Mouse (Mus musculus): ENCODE measurements around the gene Rapgef5.
"Not testable (repeated sequence)": the region's sequence is repeated elsewhere in the genome, so short reads cannot be mapped to it uniquely, and the experiment has no call there.

Rapgef5 gene

DNA sequence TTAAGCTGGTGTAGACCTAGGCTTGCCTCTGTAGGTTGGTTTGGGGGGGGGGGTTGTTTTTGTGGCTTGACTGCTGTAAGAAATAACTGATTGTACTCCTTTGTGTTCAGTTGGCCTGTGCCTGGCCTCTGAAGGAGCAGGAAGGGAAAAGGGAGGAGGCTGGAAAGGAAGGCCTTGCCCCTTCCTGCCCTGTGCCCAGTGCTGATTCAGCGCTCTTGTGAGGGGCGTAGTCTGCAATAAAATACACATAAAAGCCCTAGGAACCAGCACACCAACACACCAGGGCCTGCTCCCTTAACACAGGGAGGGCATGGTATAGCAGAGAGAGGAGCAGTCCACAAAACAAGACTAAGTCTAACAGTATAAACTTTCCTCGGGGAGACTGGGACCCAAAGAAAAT lies 247.0 kb downstream of the Rapgef5 start:
- DNase-seq (ENCODE audit: low spot score in 2 of 2), result no peak

DNA sequence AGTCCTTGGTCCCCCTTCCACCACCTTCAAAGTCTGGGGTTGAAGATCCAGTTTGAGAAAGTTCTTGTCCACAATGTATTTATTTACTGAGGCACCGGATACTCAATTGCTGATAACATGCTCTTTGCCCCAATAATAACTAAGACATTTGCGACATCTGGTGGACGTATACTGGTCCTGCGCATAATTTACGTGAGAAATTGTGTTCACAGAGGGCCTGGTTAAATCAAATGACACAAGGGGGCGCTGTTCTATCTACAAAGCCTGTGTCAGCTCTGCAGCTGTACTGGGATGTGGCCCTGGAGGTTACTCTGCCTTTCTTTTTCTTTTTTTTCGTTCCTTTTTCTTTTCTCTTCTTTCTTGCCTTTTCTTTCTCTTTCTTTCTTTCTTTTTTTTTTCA lies 248.6 kb downstream of the Rapgef5 start:
- peak in 1 of 2 experiments; percentile 69 for DNase-seq (ENCODE audit: low spot score in 2 of 2)

DNA sequence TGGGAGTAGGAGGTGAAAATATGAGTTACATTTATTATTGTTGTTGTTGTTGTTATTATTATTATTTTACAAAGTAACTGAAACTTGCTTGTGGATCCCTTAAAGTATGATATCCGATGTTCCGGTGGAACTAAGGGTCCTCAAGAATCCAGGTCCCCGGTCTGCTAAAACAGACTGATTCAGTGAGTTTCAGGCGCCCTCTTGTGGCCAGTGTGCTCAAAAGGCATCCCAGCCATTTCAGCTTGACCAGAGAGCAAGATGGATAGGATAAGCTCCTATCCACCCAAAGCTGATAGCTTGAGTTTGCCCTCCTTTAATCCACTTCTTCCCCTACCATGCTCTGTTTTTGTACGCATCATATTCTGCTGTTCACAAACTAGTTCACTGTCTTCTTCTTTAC lies 252.8 kb downstream of the Rapgef5 start:
- DNase-seq (ENCODE audit: low spot score in 2 of 2), result peak in 1 of 2 experiments; percentile 75

DNA sequence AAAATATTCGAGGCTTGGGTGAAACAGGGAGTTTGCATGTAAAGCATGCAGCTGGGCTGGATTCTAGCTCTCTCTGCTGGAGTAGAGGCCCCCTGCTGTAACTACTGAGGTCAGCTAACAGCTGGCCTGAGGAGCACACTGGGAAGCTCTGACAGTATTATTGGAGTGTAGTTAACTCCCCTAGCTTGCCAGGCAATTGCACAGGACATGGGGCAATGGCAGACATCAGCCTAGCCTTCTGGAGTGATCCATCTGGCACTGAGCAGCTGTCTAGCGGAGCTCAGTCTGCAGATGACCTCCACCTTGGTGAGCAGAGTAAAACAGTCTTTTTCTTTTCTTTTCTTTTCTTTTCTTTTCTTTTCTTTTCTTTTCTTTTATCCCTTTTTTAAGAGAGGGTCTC lies 253.9 kb downstream of the Rapgef5 start:
- no peak for DNase-seq (ENCODE audit: low spot score in 2 of 2)

DNA sequence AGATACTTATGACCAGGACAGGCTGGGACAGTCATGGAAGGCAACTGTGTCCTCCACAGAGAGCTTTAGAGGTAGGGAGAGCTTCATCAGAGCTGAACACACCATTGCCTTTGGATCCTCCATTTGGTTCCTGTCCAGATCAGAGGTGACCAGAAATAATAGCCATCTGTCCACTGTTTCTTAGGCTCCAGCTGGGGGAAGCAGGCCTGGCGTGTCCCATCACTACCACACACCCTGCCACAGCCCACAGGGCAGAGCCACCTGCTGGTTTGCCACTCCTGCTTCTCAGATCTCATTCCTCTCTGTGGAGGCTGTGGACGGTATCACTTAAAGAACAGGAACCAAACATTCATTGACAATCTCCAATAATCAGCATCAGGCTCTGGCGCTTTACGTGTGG lies 254.9 kb downstream of the Rapgef5 start:
- no peak for DNase-seq (ENCODE audit: low spot score in 2 of 2)

DNA sequence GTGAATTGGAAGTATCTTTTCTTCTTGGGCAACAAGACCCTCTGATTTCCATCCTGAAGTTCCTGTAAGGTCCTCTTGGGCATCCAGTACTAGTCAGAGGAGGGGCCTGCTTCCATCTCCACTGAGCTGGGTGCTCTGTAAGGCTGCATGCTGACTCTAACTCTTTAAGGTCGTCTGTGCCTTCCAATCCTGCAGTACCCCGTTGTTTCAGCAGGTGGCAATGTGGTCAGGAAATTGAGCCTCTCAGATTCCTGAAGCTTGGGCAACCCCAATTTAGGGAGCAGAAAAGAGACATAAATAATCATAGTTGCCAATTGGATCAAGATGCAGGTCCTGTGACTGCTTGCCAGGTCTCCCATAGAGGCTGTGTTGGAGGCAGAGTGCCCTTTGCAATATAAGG lies 256.4 kb downstream of the Rapgef5 start:
- peak; percentile 44 to 75 for DNase-seq (ENCODE audit: low spot score in 2 of 2)

DNA sequence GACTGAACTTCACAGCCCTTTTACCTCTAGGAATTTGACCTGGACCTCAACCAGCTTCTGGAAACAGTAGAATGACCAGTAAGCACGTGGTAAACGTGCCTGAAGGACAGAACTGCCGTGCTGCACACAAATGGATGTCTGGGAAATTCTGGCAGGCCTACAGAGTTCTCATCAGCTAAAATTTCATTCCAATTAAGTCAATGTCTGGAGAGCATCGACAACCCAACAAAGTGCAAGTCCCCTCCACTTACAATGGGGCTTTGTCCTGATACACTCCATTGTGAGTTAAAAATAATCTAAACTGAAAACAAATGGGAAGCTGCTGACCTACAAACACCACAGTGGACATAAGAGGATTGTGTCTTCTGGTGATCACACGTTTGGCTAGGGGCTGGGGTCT lies 260.6 kb downstream of the Rapgef5 start:
- no peak for DNase-seq (ENCODE audit: low spot score in 2 of 2)

DNA sequence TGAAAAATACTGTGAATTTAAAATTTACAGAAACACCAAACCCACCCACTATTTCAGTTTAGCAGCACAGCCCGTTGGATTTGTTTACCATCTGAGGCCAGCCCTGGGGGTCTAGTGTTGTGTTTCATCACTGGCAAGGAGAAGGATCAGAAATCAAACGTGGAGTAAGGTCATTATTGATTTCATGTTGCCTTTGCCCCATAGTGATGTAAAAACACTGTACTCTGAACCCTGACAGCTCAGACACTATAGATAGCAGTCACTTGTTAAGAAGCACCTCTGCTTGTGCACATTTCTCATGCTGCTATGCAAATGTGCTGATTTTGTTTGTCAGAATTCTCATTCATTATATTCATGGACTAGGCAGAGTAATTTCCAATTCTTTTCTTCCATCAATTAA lies 265.1 kb downstream of the Rapgef5 start:
- DNase-seq (ENCODE audit: low spot score in 2 of 2), result no peak

DNA sequence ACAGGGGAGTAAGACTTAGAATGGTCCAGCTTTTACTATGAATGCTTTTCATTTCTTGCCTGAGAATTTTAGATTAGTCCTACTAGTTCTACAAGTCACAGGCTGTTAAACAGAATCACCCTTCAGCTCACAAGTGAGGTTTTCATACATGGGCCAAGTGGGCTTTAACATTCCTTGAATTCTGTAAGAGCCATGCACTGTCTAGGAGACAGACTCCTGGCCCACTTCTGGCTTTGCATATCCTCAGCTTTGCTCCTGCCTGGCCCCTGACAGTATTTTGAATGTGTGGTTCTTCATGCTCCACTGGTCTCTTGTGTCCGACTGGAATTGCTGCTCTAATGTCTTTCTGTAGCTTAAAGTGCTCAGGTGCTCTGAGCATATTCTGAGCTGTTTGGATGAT lies 267.1 kb downstream of the Rapgef5 start:
- DNase-seq (ENCODE audit: low spot score in 2 of 2), result no peak

DNA sequence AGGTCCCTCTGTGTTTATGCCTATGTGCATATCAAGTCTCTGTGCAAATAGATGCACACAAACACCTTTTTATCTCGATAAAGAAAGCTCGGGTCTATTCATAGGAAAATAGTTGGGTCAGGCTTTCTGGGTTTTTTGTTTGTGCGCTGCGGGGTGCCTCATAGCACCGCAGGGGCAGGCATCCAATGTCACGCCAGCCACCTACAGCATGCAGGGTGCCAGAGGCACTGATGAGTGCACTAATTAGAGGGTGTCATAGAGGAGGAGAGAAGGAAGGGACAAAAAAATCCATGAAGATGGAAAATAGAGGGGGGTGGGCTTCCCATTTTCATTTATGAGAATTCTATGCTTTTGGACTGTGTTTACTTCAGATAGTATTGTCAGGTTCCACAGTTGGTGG lies 270.3 kb downstream of the Rapgef5 start:
- no peak for DNase-seq (ENCODE audit: low spot score in 2 of 2)

DNA sequence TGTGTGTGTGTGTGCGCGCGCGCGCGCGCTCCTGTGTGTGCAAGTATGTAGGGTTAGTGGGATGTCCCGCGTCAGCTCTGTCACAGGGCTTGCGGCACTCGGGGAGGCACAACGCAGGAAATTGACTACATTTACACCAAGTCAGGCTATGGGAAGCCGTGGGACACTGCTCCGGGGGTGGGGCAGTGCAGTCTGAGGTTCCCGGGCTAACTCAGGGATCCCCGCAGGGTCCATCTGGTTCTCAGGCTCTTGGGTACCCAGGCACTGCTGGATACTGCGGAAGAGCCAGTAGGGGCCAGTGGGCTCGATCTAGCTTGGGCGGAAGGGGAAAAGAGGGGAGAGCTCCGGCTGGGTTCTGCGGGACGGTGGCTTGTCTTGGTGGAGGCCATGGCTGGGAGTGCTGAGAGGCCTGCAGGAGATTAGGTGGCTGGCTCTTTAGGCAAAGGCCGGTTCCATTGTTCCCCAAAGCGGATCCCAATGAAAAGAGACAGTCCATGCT lies 272.3 kb downstream of the Rapgef5 start:
- no peak for DNase-seq (ENCODE audit: low spot score in 2 of 2)

DNA sequence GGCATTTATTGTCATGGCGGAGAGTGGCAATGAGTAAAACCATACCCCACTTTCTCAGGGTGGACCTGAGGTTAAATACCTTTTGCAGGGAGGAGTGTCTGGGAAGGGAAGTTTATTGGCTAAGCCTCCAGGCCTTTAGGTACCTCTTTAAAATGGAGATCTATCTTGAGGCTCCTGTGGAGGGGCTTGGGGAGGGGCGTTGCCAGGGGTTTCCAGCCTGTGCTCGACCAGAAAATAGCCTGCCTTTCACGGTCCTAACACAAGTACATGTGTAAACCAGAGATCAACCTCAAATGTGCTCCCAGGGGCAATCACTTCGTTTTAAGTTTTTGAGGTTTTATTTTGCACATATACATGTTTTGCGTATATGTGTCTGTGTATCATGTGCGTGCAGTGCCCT lies 272.7 kb downstream of the Rapgef5 start:
- no peak for DNase-seq (ENCODE audit: low spot score in 2 of 2)

DNA sequence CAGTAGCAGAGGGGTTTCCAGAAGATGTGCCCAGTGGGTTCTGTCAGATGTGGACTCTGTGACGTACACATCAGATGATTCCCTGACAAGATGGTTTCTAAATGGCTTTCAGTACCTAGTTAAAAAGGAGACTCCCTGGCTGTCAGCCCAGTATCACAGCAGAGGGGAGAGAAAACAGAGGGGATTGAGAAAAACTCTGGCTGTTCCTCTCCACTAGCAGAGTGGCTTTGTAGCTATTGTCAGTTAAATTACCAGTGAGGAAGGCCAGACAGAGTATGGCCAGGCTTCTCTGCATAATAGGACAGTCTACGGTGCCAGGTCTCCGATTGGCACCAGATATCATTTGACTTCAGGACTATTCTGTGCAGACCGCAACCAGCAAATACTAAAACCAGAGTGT lies 279.0 kb downstream of the Rapgef5 start:
- no peak for DNase-seq (ENCODE audit: low spot score in 2 of 2)

DNA sequence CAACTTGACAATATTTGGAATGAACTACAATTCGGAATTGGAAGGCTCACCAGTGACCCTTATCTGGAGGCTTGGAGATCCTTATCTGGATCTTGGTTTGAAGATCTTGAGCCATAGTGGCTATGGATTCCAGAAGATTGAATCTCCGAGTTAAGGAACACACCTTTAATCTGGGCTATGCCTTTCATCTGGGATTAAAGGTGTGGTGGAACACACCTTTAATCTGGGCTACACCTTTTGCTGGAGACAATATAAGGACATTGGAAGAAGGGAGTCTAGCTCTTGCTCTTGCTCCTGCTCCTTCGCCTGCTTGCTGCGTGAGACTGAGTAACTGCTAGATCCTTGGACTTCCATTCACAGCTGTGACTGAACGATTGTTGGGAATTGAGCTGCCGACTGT lies 287.7 kb downstream of the Rapgef5 start, which contains the start of gene Cdca7l:
TSS of gene Cdca7l (plus strand) at position 301 of the 400 bp plus-strand sequence.
- DNase-seq (ENCODE audit: low spot score in 2 of 2), result not testable (repeated sequence)

DNA sequence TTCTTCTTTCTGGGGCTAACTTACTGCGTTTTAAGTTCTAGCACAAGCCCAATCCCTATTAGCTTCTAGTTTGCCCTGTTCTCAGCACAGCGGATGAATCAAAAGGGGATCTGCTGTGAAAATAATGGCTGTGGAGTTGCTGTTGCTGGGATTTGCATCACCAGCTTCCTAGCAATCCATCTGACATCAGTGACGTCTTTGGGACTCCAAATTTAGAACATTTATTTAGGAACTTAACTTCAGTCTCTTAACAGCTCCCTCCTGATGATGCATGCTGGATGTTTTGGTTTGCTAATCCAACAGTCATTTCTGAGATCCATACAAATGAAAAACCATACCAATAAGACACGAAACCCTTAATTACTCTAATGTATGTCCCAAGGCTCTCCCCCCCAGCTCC lies 289.3 kb downstream of the Rapgef5 start:
- no peak for DNase-seq (ENCODE audit: low spot score in 2 of 2)

DNA sequence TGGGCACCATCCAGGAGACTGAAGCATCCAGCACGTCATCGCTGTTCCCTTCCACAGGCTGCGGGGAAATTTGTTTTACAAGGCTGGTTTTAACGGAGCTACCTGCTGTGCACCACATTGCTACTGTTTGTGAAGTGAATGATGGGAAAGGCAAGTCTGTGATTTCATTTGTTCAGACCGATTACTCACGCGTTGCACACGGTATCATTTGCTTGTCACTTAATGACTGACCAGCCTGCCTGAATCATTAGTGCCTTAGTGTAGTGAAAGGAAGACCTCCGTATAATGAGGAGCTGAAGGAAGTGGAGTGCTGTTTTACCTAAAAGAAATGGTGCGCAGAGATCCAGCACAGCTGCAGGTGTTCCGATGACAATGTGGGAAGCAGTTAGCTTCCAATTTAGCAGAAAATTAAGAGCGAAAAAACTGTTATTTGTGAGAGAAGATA lies 289.8 kb downstream of the Rapgef5 start:
- no peak for DNase-seq (ENCODE audit: low spot score in 2 of 2)

DNA sequence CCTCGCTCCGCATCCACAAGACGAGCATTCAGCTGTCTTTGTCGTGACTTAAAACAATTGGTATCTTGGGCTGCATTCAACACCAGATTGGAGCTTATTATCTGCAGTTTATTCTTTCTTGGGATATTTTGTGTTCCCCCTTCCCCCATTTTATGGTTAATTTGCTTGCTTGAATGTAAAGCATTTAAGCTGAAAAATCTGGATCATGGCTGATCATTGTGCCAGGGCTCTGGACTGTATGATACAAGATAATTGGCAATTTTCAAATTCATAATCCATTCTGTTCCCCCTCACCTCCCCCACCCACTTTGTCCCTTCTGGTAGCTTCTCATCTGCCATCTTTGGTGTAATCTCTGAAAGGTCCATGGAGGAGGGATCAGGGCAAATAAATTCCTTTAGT lies 290.2 kb downstream of the Rapgef5 start:
- no peak for DNase-seq (ENCODE audit: low spot score in 2 of 2)

DNA sequence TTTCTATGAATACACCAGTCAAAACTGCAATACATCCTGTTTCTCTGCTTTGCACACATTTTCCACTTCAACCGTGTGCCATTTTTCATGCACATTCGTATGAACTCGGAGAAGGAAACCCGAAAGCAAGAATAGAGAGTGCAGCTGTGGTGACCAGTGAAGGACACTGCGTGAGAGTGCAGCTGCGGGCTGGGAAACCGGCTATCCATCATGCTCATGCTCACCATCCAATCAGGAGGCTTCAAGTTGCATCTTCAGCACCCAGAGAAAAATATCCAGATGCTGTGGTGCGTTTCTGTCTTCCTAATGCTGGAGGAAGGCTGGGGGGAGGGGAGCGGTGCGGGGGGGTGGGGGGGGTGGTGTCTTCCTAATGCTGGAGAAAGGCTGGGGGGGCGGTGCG lies 291.4 kb downstream of the Rapgef5 start:
- no peak for DNase-seq (ENCODE audit: low spot score in 2 of 2)

DNA sequence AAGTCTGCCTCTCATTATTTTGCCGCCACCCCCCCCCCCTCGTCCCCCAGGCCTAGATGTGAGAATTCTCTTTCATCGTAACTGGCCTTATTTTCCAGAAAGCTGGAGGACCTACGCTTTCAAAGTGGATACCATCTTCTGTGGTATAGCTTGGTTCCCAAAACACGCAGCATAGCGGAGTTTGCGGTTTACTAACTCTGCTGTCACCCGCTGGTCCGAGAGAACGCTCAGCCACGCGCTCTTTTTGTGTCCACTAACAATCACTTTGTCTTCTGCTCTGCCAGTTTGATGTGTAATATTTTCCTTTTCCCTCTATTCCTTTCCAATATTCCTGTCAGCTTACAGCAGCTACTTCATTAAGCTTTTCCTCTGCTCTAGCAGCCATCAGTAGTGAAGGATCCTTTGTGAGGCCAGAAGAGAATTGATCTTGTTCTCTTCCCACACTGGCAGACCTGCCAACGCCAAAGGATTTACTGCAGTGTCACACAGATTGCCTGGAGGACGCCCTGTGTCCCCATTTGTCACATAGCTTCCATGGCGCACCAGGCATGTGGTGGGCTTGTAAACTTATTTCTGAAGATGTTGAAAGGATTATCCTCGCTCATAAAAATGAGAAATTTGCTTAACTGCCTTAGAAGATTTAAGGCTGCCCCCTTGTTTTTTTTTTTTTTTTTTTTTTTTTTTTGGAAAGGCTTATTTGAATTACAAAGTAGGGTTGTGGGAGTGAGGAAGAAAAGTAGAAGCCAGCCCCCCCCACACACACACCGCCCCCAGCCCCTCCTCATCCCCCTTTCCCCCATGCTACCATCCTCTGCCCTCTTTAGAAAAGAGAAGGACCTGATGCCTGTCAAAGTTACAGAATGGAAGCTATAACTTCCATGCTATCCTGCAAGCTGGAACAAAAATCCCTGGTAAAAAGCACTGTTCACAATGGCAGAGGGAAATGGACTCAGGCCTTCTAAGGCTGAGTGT lies 292.4 kb downstream of the Rapgef5 start:
- no peak for DNase-seq (ENCODE audit: low spot score in 2 of 2)
